Mouse (Mus musculus): ENCODE data around the gene Rcor1.

Gene Rcor1

GRCm38 (mm10) chr12:111021138-111021537 lies 18.0 kb upstream of the Rcor1 start:
- in situ Hi-C loops (cut with MboI; ENCODE audit: low sequenced_read_pairs), result no loop called here

- in situ Hi-C loops (cut with MboI; ENCODE audit: low sequenced_read_pairs), result no loop called here
These were observed 17.6 kb upstream of the Rcor1 start for GRCm38 (mm10) chr12:111021577-111021976.

- in situ Hi-C loops (cut with MboI; ENCODE audit: low sequenced_read_pairs), result no loop called here
These were observed 10.7 kb upstream of the Rcor1 start for GRCm38 (mm10) chr12:111028176-111029167.

- in situ Hi-C loops (cut with MboI; ENCODE audit: low sequenced_read_pairs), result no loop called here
These were observed 9.8 kb upstream of the Rcor1 start for GRCm38 (mm10) chr12:111029291-111029890.

- in situ Hi-C loops (cut with MboI; ENCODE audit: low sequenced_read_pairs), result no loop called here
These were observed 6.3 kb upstream of the Rcor1 start for GRCm38 (mm10) chr12:111032839-111033238.

GRCm38 (mm10) chr12:111035182-111035824 lies 3.8 kb upstream of the Rcor1 start:
- in situ Hi-C loops (cut with MboI; ENCODE audit: low sequenced_read_pairs), result no loop called here

GRCm38 (mm10) chr12:111036198-111036775 lies 2.9 kb upstream of the Rcor1 start:
- in situ Hi-C loops (cut with MboI; ENCODE audit: low sequenced_read_pairs), result no loop called here

- in situ Hi-C loops (cut with MboI; ENCODE audit: low sequenced_read_pairs), result no loop called here
These were observed 1.6 kb upstream of the Rcor1 start for GRCm38 (mm10) chr12:111037241-111038180.

- in situ Hi-C loops (cut with MboI; ENCODE audit: low sequenced_read_pairs), result no loop called here
These were observed 748 bp upstream of the Rcor1 start for GRCm38 (mm10) chr12:111038231-111038975.

- in situ Hi-C loops (cut with MboI; ENCODE audit: low sequenced_read_pairs), result no loop called here
These were observed 800 bp downstream of the Rcor1 start for GRCm38 (mm10) chr12:111039771-111040530.

- in situ Hi-C loops (cut with MboI; ENCODE audit: low sequenced_read_pairs), result no loop called here
These were observed 1.3 kb downstream of the Rcor1 start for GRCm38 (mm10) chr12:111040531-111040860.

- in situ Hi-C loops (cut with MboI; ENCODE audit: low sequenced_read_pairs), result no loop called here
These were observed 2.0 kb downstream of the Rcor1 start for GRCm38 (mm10) chr12:111041196-111041595.

GRCm38 (mm10) chr12:111042365-111042764 lies 3.2 kb downstream of the Rcor1 start:
- in situ Hi-C loops (cut with MboI; ENCODE audit: low sequenced_read_pairs), result no loop called here

- in situ Hi-C loops (cut with MboI; ENCODE audit: low sequenced_read_pairs), result no loop called here
These were observed 5.7 kb downstream of the Rcor1 start for GRCm38 (mm10) chr12:111044880-111045279.

- in situ Hi-C loops (cut with MboI; ENCODE audit: low sequenced_read_pairs), result no loop called here
These were observed 7.7 kb downstream of the Rcor1 start for GRCm38 (mm10) chr12:111046866-111047265.

GRCm38 (mm10) chr12:111048201-111048600 lies 9.1 kb downstream of the Rcor1 start:
- in situ Hi-C loops (cut with MboI; ENCODE audit: low sequenced_read_pairs), result no loop called here

- in situ Hi-C loops (cut with MboI; ENCODE audit: low sequenced_read_pairs), result no loop called here
These were observed 11.1 kb downstream of the Rcor1 start for GRCm38 (mm10) chr12:111050256-111050655.

- in situ Hi-C loops (cut with MboI; ENCODE audit: low sequenced_read_pairs), result no loop called here
These were observed 24.2 kb downstream of the Rcor1 start for GRCm38 (mm10) chr12:111063361-111063760.

- in situ Hi-C loops (cut with MboI; ENCODE audit: low sequenced_read_pairs), result no loop called here
These were observed 25.1 kb downstream of the Rcor1 start for GRCm38 (mm10) chr12:111064220-111064619.

All from CH12F3 (cell line).